Mouse (Mus musculus) cortical plate, adult 2 months (tissue): ENCODE measurements around the gene Lhx5.

Source experiments
- CTCF ChIP-seq: fragments of 200-500 bp; IDR thresholded peaks from 2 replicates; pipeline ENCODE4 v1.5.1; 2011; ENCODE audit warnings: mild to moderate bottlenecking, control low read depth, low read length; ENCODE audit not compliant: insufficient read depth; ENCODE audit errors: extremely low read depth
- POLR2A ChIP-seq: fragments of 200-500 bp; IDR thresholded peaks from 2 replicates; pipeline ENCODE4 v1.6.1; 2011; ENCODE audit warnings: mild to moderate bottlenecking, low read length, control low read depth; ENCODE audit not compliant: insufficient read depth; ENCODE audit errors: extremely low read depth

GRCm38 (mm10) chr5:120483399-120483798, 51.9 kb downstream of the Lhx5 start:
- TF ChIP-seq POLR2A (no peak), CTCF (no peak)
